Comparison of ENCODE assay signal across 9 mouse cellular contexts in genomic region chr16:67089747-67090146, GRCm38 (mm10).
DNase-seq lines count a peak whose midpoint lies in the region; ATAC-seq and TF ChIP-seq lines count a peak whose summit lies in the region.
"Had no signal": no experiment of that assay in that cellular context is flagged by ENCODE, and none has a peak within 500 bp of the region (broad histone marks: within the 10 kb centered on the region; RNA-seq: fewer than 3 reads in every experiment).

No protein-coding gene starts in this region.

- no peaks in the 10 kb centered on the region for H3K9me3 ChIP-seq in embryonic facial prominence, embryonic 11.5 days (replicated peaks; ENCODE audit: control insufficient read depth, low read length)
- H3K9me3 ChIP-seq in embryonic facial prominence, embryonic 10.5 days, result no peaks in the 10 kb centered on the region
- no peaks in the 10 kb centered on the region for H3K9me3 ChIP-seq in lung, postnatal 0 days (ENCODE audit: low read length)
- H3K9me3 ChIP-seq in embryonic facial prominence, embryonic 14.5 days (ENCODE audit: control insufficient read depth, low read length), result no peaks in the 10 kb centered on the region
- H3K9me3 ChIP-seq: lung, embryonic 15.5 days had no signal

- no peak overlapping the region for H3K4me2 ChIP-seq in embryonic facial prominence, embryonic 11.5 days (ENCODE audit: low read depth, low read length)
- no peak overlapping the region for H3K4me2 ChIP-seq in lung, postnatal 0 days (replicated peaks; ENCODE audit: low read depth, low read length)
- no peak overlapping the region for H3K4me2 ChIP-seq in embryonic facial prominence, embryonic 14.5 days (ENCODE audit: low read depth, low read length)
- H3K4me2 ChIP-seq: lung, embryonic 15.5 days had no signal

- TF ChIP-seq EP300 in lung, postnatal 0 days (IDR thresholded peaks at IDR 0.05), result no peak

- H3K9ac ChIP-seq in embryonic facial prominence, embryonic 11.5 days (replicated peaks; ENCODE audit: low read length), result no peak overlapping the region
- H3K9ac ChIP-seq in lung, postnatal 0 days (replicated peaks; ENCODE audit: low read depth), result no peak overlapping the region
- no peak overlapping the region for H3K9ac ChIP-seq in embryonic facial prominence, embryonic 14.5 days (ENCODE audit: low read depth, low read length)
- H3K9ac ChIP-seq: lung, embryonic 15.5 days had no signal

- H3K36me3 ChIP-seq in embryonic facial prominence, embryonic 11.5 days (replicated peaks; ENCODE audit: control insufficient read depth, insufficient read depth, low read depth, low read length), result no peaks in the 10 kb centered on the region
- no peaks in the 10 kb centered on the region for H3K36me3 ChIP-seq in embryonic facial prominence, embryonic 10.5 days (replicated peaks)
- no peaks in the 10 kb centered on the region for H3K36me3 ChIP-seq in lung, postnatal 0 days (ENCODE audit: insufficient read depth, low read length)
- H3K36me3 ChIP-seq in embryonic facial prominence, embryonic 14.5 days (ENCODE audit: control insufficient read depth, insufficient read depth, low read length), result no peaks in the 10 kb centered on the region
- H3K36me3 ChIP-seq: lung, embryonic 15.5 days had no signal

- TF ChIP-seq CTCF in lung, postnatal 0 days (IDR thresholded peaks at IDR 0.05), result peak; percentile 57

- 71% methylated on average over 3 of the region's 3 CpGs for WGBS in embryonic facial prominence, embryonic 11.5 days
- 71% methylated on average over 3 of the region's 3 CpGs for WGBS in embryonic facial prominence, embryonic 10.5 days
- 49% methylated on average over 3 of the region's 3 CpGs for WGBS in lung, postnatal 0 days
- 66% methylated on average over 3 of the region's 3 CpGs for WGBS in embryonic facial prominence, embryonic 14.5 days

- no peaks in the 10 kb centered on the region for H3K4me1 ChIP-seq in embryonic facial prominence, embryonic 11.5 days (ENCODE audit: control insufficient read depth, insufficient read depth, low read length)
- H3K4me1 ChIP-seq in embryonic facial prominence, embryonic 10.5 days, result no peaks in the 10 kb centered on the region
- H3K4me1 ChIP-seq in lung, postnatal 0 days (ENCODE audit: insufficient read depth, low read depth, low read length), result no peaks in the 10 kb centered on the region
- no peaks in the 10 kb centered on the region for H3K4me1 ChIP-seq in embryonic facial prominence, embryonic 14.5 days (ENCODE audit: control insufficient read depth, insufficient read depth, low read length)
- H3K4me1 ChIP-seq: lung, embryonic 15.5 days had no signal

- no peak overlapping the region for H3K27ac ChIP-seq in embryonic facial prominence, embryonic 11.5 days (replicated peaks; ENCODE audit: low read depth, low read length)
- no peak overlapping the region for H3K27ac ChIP-seq in embryonic facial prominence, embryonic 10.5 days (replicated peaks)
- no peak overlapping the region for H3K27ac ChIP-seq in lung, postnatal 0 days (ENCODE audit: low read length)
- H3K27ac ChIP-seq in embryonic facial prominence, embryonic 14.5 days (replicated peaks; ENCODE audit: low read depth, low read length), result no peak overlapping the region
- H3K27ac ChIP-seq: lung, embryonic 15.5 days had no signal

- H3K4me3 ChIP-seq in embryonic facial prominence, embryonic 11.5 days (ENCODE audit: low read depth, low read length), result no peak overlapping the region
- H3K4me3 ChIP-seq in embryonic facial prominence, embryonic 10.5 days, result no peak overlapping the region
- no peak overlapping the region for H3K4me3 ChIP-seq in lung, postnatal 0 days (ENCODE audit: low read depth, low read length)
- no peak overlapping the region for H3K4me3 ChIP-seq in embryonic facial prominence, embryonic 14.5 days (ENCODE audit: low read depth, low read length)
- H3K4me3 ChIP-seq: lung, embryonic 15.5 days had no signal

- no peak for ATAC-seq in embryonic facial prominence, embryonic 11.5 days (replicated peaks; ENCODE audit: insufficient number of reproducible peaks, low FRiP score, low TSS enrichment, low read depth)
- no peak for ATAC-seq in lung, postnatal 0 days
- ATAC-seq in embryonic facial prominence, embryonic 14.5 days (ENCODE audit: low read depth), result no peak

- peak; percentile 29 for DNase-seq in embryonic facial prominence, embryonic 11.5 days (ENCODE audit: low spot score)
- no peak for DNase-seq in embryonic facial prominence, embryonic 10.5 days (ENCODE audit: low spot score)
- DNase-seq in lung, postnatal 0 days (ENCODE audit: low spot score), result peak; percentile 7
- DNase-seq in lung, postnatal 14 days, result no peak
- DNase-seq in embryonic facial prominence, embryonic 14.5 days (ENCODE audit: low spot score), result peak; percentile 47
- DNase-seq in right cerebral cortex, postnatal 10 days (ENCODE audit: low spot score in 2 of 2), result peak; percentile 61 to 71
- DNase-seq in kidney, postnatal 14 days, result no peak
- DNase-seq in heart, adult 8-10 months (ENCODE audit: low spot score), result no peak

- H3K27me3 ChIP-seq in embryonic facial prominence, embryonic 11.5 days (ENCODE audit: control insufficient read depth, insufficient read depth, low read length), result no peaks in the 10 kb centered on the region
- no peaks in the 10 kb centered on the region for H3K27me3 ChIP-seq in embryonic facial prominence, embryonic 10.5 days (replicated peaks; ENCODE audit: low read depth, poor library complexity, severe bottlenecking)
- H3K27me3 ChIP-seq in lung, postnatal 0 days (replicated peaks; ENCODE audit: insufficient read depth, low read length), result no peaks in the 10 kb centered on the region
- no peaks in the 10 kb centered on the region for H3K27me3 ChIP-seq in embryonic facial prominence, embryonic 14.5 days (replicated peaks; ENCODE audit: control insufficient read depth, insufficient read depth, low read length)
- H3K27me3 ChIP-seq: lung, embryonic 15.5 days had no signal

Comparison
In these comparisons a context has a peak if more than half of its experiments do, and no peak if none do; other contexts are left out.
1. DNase-seq: peak in embryonic facial prominence, embryonic 11.5 days (single experiment), lung, postnatal 0 days (single experiment), embryonic facial prominence, embryonic 14.5 days (single experiment) and right cerebral cortex, postnatal 10 days (2 of 2); none in embryonic facial prominence, embryonic 10.5 days (single experiment), lung, postnatal 14 days (single experiment), kidney, postnatal 14 days (single experiment) and heart, adult 8-10 months (single experiment).